Mouse (Mus musculus) adrenal gland (tissue): ENCODE results near the gene Fndc1.

Experiments used
- intact Hi-C: fragments of 180-260 bp; cut with DNase I; formaldehyde crosslinking; loops from one replicate; pipeline ENCODE4 v1.15.1; 2025
- long read RNA-seq, 2 experiments: library from polyadenylated mRNA; unstranded; transcript quantifications; one replicate each; pipeline ENCODE4 v2.0.0; 2020; ENCODE audit warnings: borderline replicate concordance in 1 of 2; ENCODE audit not compliant: insufficient replicate concordance in 1 of 2

Fndc1 gene
- long read RNA-seq, experiment 1: 0 reads
- long read RNA-seq, experiment 2: 0 reads

- intact Hi-C loops: no loop called here
Observed at GRCm38 (mm10) chr17:7826819-7827515, at the start of gene Fndc1. Gene Fndc1, minus strand, starts transcription at chr17:7827302.

DNA sequence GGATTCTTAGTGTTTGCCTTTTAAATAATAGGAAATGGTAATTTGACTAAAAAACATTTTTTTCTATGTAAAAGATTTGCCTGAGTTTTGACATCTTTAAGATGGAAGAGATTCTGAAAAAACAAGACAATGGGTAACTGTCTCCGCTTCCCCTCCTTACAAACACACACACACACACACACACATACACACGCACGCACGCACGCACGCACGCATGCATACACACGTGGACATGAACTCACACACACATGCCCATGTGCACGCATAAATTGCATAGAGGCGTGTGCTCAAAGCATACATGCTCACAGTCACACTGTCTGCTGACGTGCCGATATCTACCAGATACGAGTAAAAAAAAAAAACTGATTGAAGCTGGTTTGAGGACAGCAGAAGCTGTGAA is 49.4 kb upstream of the Fndc1 start:
- intact Hi-C loops: no loop called here

DNA sequence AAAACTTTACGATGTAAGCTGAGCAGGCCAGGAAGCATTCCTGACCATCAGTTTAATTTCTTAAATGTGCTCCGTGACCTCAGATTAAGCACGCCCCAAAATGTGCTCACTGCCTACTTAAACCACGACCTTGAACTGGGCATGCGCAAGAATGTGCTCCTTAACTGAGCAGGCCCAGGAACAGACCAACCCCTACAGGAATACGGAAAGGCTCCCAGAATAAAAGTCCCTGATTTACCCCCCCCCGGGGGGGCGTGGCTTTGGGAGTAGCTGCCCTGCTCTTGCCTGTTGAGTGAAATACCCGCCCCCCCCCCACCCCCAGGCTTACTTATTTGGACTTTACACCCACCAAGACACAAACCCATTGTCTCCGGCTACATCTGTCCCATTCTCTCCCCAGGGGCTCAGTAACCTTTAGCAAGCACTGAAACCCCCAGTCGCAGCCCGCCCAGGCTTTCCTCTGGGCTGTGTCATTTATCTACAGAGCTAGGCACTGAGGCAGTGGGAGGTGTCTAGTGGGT is 48.9 kb upstream of the Fndc1 start:
- intact Hi-C loops: no loop called here

DNA sequence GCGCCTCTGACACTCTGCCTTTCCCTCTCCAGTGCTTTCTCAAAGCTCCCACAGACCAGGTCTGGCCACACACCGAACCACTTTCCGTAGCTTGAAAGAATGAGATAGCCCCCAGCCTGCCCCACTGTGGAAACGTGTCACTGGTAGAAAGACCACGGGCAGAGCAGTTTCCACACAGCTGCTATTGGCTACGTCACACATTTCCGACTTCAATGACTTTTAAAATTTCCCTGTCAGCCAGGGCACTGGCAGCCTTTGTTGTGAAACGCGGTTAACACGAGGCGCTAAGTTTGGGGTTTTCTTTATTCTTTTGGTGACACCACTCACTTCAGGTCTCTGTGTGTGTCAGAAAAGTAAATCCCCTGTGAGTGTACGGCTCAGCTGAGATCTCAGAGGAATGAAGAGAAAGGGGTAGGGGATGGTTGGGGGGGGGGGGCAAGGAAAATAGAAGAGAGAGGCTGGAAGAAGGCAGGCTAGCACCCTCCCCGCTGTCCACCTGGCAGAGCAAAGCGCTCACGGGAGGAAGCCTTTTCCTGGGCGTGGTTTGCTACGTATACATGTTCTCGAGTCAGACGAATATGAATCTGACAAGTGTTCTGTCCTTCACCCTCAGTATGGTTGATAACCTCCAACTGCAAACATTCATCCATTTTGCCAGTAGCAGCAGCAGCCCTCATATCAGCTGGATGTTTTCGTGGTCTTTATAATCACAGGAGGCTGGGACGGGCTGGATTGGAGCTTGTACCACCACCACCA is 47.9 kb upstream of the Fndc1 start:
- intact Hi-C loops: no loop called here

DNA sequence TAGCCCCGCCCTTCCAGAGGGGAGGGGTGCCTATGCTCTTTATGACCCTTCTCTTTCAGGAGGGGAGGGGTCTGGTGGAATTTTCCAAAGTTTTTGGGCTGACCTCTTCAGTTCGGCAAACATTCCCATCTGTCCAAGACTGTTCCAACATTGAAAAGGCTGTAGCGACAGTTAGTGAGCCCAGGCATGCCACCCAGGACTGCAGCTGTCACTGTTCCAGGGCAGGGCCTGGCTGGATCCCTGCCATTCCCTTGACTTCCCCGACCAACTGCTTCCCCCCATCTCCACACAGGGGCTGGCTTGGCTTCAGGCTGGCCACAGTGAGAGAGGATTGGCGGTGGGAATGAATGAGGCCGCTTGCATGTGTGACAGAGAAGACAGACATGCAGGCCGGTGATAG is 46.3 kb upstream of the Fndc1 start:
- intact Hi-C loops: no loop called here

GRCm38 (mm10) chr17:7871800-7872199 is 44.7 kb upstream of the Fndc1 start:
- intact Hi-C loops: loop anchor here (2.0 kb wide), 1 partner anchor 57 kb away; no protein-coding TSS in a partner anchor

DNA sequence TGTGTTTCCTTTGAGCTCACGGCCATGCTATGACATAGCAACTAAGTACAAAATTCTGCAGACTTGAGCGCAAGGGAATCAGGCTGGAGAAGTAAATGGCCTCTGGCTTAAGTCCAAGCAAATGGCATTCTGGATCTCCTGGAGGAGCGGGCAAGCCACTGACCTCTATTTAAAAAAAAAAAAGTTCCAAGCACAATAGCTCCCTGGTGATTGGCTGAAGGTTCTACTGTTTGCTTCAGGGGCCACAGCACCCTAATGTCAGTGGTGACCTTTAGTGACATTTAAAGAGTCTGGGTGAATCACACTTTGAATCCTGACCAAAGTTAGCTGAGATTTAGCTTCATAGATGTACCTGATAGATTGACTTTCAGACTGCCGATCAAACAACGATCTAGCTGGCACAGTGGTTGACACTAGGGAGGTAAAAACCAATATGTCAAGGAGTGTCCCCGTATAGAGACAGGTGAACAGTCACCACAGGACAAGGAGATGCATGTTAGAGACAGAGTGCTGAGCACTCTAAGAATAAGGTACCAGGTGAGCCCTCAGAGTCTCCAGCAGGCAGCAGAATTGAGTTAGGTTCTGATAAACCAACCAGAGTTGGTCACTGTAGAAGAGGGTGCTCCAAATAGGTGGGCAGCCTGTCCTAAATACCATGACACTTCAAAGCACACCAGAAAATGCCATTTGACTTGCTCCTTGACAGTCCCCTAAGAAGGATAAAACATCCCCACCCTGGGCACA is 43.9 kb upstream of the Fndc1 start:
- intact Hi-C loops: loop anchor here (2.0 kb wide), 1 partner anchor 58 kb away; no protein-coding TSS in a partner anchor

GRCm38 (mm10) chr17:7869114-7869513 is 42.0 kb upstream of the Fndc1 start:
- intact Hi-C loops: no loop called here

DNA sequence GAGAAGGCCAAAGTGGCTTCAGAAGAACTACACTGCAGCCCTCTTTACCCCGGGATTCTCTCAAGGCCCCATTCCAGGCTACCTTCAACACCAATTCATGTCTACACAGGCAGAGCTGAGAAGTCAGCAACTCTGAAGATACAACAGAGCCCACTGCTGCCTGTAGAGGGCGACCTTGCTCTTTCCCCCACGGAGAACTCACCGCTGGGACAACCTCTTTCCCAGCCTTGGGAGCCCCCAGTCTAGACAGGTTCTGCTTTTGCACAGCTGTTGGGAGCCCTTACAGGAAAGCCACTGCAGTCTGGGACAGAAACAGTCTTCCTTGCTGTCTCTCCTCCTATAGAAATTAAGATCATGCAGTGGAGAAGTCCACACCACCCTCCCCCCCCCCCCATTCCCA is 41.5 kb upstream of the Fndc1 start:
- intact Hi-C loops: no loop called here

DNA sequence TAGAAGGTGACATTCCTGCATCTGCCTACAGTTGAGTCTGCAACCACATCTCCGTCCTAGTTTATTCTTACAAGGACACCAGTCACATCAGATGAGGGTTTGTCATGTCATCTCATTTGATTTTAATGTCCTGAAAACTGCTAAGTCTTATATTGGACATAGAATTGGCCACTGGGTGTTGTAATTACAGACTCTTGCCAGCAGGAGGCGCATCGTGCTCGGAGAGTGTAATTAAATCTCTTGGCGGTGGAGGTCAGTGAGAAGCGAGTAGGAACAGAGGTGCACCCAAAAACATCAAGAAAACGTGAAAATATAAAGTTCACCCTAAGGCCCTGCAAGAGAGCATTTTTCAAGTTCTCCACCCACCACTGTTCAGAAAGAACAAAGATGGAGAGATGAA is 37.6 kb upstream of the Fndc1 start:
- intact Hi-C loops: no loop called here

- intact Hi-C loops: no loop called here
Observed at GRCm38 (mm10) chr17:7863745-7864144, 36.6 kb upstream of the Fndc1 start.

DNA sequence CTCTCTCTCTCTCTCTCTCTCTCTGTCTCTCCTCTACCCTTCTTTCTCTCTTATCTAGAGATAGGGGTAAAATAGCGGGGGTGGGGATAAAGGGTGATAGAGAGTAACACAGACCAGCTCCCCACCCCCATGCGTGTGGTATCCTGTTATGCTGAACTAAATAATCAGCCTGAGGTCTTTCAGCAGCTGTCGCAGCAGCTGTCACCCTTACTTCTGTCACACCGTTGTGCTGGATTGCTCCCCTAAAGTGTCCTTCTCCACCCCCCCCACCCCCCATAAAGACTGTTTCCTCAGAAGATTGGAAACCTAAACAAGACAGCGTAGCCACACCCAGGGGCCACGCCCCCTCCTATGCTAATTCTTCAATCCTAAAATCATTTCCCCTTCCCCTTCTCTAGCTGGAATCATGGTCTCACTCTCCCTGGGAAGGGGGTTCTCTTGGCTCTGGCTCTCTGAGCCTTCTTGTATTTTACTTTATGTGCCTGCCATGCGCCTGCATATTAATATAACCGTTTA is 33.8 kb upstream of the Fndc1 start:
- intact Hi-C loops: no loop called here

DNA sequence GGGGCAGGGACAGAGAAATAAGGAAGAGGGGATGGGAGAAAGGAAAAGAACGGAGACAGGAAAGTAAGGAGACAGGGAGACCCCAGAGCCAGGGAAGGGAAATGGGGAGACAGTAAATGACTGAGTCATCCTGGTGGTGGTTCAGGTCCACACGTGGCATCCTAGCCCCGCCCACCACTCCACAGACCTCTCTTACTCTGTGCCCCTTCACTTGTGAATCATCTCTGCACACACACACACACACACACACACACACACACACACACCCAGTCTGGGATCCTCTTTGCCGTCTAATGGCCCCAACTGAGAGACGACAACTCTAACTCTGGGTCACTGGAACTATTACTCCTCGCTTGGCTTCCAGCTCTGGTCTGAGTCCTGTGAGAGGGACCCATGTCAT is 30.6 kb upstream of the Fndc1 start:
- intact Hi-C loops: no loop called here

DNA sequence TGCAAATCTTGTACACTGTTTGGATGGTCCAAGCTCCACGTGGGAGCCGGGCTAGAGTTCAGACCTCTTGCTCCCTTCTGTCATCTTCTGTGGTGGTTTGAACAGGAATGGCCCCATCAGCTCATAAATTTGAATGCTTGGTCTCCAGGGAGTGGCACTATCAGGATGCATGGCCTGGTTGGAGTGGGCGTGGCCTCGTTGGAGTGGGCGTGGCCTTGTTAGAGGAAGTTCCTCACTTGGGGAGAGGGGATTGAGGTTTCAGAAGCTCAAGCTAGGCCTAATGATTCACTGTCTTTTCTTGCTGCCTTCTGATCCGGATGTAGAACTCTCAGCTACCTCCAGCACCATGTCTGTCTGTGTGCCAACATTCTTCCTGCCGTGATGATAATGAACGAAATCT is 28.7 kb upstream of the Fndc1 start:
- intact Hi-C loops: no loop called here

DNA sequence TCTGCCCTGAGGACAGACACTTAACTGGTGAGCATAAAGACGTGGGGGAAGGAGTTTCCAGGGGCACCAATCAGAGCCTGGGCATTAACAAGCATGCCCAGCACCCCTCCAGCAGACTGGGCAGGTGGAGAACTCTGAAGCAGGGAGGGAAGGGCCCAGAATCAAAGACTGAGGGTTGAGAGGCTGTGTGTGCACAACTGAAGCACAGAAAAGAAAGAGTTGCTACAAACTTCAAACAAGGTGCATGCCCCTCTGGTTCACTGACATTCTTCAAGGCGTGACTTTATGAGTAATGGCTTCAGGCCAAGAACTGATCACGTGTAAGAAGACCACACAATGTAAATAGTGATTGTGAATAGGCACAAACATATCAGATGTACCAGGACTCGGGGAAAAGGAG is 24.9 kb upstream of the Fndc1 start:
- intact Hi-C loops: no loop called here

- intact Hi-C loops: no loop called here
Observed at GRCm38 (mm10) chr17:7851527-7851926, 24.4 kb upstream of the Fndc1 start.

DNA sequence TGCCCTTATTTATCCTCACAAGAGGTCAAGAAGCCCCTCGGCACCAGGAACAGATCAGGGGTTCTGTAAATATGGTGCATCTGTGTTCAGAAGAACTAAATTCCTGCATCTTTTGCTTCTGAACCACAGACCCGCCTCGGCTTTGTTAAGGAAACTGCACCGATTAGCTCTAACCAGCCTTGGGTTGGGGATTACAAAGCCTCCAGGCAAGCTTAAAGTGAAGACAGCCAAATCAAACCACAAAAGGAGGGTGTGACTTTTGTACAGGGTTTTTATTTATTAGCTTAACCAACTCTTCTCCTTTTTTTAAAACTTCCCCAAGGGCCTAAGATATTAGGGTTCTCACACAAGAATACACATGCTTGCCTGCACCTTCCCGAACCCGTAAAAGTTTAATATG is 23.1 kb upstream of the Fndc1 start:
- intact Hi-C loops: no loop called here

DNA sequence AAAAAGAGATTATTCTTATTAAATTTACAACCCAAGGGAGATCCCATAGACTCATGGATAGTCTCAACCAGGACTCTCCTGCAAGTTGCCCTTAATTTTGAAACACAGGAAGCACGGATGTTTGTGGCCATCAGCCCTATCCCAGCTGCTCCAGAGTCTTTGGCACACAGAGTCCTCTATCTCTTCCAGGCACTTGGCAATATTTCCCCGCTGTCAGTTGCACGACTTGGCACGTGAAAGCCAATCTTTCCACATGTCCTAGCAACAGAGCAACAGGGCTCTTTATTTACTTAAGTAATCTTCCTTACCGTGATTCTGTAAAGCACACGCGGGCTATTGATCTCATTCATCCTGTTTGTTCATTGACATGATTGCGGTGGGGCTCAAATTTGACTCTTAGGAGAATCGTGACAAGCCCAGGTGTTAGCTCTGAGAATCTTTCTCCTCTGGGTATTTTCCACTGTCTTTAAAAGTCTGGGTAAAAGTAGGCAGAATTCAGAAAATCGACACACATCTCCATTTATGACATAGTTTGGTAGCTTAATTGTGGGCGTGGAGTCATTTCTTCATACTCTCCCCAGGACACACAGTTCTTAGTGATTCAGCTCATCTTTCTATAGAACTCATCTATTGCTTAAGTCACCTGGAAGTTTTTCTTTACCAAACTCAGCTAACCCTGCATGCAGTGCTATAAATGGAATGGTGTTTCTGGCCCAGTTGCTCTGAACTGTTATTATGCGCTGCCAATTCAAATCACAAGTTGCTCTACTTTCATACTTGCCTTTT is 13.6 kb upstream of the Fndc1 start:
- intact Hi-C loops: no loop called here

- intact Hi-C loops: no loop called here
Observed at GRCm38 (mm10) chr17:7827586-7827985, 484 bp upstream of the Fndc1 start.

GRCm38 (mm10) chr17:7825416-7825815 is 1.7 kb downstream of the Fndc1 start:
- intact Hi-C loops: no loop called here
